Mouse (Mus musculus): Measurements from ENCODE around the gene Mrgprb5.
"Not testable (repeated sequence)": the region's sequence is repeated elsewhere in the genome, so short reads cannot be mapped to it uniquely, and the experiment has no call there.

Mrgprb5 gene

GRCm38 (mm10) chr7:48168919-48169318 lies at the start of gene Mrgprb5:
TSS of gene Mrgprb5 (minus strand) at chr7:48169019.
- no peak for DNase-seq

DNA sequence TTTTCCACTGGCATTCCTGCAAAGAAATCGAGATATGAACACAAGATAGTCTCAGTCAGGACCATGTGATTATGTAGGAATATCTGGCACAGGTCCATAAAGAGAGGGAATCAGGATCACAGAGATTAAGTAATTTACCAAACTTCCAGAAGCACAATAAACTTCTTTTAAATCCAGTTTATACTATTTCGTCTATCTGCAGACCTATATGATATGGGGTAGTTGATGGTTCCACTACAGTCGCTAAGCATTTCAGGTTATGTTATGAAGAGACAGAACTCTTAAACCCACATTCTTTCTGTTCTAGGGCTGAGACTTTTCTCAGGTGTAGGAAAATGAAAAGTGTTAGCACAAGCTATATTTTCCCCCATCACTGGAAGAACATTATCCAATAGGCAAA lies 30.4 kb upstream of the Mrgprb5 start, which contains the start of gene Mrgprb4:
Gene Mrgprb4 (minus strand): TSS at position 101 of the 400 bp plus-strand sequence.
- DNase-seq: no peak

- DNase-seq: no peak
These were observed 1.3 kb downstream of the Mrgprb5 start for GRCm38 (mm10) chr7:48167471-48167870.

- DNase-seq: no peak
These were observed 30.5 kb downstream of the Mrgprb5 start for GRCm38 (mm10) chr7:48138248-48138702.

DNA sequence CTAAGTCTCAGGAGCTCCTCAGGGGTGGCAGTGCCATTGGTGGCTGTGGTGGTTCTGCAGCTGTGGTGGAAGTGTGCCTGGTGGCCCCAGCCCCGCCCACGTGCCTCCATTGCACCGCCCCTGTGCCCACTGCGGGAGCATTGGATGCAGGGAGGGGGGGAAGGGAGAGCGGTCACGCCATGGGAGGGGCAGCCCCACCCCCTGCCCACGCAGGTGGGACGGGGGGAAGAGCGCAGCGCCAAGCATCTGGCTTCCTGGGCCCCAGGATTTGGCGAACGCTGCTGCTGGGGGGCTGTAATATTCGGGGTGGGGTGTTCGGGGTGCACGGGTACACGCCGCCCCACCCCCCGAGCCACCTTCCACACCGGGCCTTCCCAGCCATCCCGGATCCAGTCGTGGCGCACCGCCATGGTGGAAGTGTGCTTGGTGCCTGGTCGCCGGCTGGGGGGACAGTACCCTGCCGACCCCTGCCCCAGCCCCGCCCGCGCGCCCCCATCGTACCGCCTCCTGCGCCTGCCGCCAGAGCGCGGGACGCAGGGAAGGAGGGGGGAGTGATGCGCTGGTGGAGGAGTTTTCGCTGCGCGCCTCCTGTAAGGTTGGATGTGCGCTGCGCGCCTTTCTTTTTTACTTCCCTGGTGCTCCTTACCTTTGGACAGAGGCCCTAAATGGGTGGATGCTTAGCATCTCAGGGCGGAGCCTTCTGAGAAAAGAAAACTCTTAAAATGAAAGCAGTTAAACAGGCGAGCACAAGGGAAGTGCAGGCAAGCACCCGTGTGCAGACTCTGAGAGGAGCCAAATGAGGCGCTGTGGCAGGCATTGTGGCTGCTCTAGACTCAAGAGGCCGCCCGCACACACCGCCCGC lies 31.4 kb downstream of the Mrgprb5 start:
- peak; percentile 25 for DNase-seq

DNA sequence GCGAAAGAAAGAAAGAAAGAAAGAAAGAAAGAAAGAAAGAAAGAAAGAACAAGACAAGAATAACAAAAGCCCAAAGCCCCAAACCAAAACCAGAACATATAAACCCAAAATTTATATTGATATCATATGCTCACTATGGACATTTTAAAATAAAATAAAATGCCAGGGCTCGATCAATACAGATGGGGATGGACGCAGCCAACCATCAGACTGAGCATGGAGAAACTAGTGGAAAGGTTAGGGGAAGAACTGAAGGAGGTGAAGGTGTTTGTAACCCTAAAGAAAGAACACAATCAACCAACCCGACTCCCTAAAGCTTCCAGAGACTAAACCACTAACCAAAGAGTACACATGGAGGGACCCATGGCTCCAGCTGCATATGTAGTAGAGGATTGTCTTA lies 36.1 kb downstream of the Mrgprb5 start:
- no peak for DNase-seq

DNA sequence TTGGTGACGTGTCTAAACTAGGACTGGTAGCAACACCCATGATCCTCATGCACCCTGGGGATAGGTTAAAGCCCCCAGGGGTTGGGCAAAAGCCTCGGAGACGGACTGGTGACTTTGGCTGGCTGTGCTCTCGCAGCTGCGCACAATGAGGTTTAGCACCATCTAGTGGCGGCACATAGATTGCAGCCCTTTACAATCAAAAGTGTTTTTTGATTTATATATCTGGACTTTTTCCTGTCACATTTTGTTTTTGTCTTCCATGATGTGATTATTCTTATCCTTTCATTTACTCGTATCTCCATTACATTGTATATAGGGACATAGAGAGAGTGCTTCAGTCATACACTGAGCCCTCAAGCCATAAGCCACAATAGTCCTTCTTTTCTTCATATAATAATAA lies 36.6 kb downstream of the Mrgprb5 start:
- peak; percentile 5 for DNase-seq

DNA sequence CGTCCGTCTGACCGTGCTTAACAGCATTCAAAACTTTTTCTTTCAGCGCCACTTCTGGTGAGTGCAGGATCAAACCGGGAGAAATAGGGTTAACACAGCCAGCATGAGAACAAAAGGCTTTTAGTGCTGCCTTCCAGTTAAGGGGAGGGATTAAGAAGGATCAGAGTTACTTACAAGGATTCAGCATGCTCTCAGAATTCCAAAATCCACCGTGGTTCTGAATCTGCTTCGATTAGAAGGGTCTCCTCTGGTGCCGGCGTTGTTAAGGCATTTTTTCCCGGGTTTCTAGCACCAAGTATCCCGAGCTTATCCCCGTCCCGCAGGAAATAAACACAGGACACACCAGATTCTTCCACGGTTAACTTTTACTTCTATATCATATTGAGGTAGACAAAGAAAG lies 37.0 kb downstream of the Mrgprb5 start:
- not testable (repeated sequence) for DNase-seq

- no peak for DNase-seq
These were observed 45.0 kb downstream of the Mrgprb5 start for GRCm38 (mm10) chr7:48123806-48124205.

All from right cerebral cortex, postnatal 14 days (tissue).